Mouse (Mus musculus): ENCODE data around the gene Pls1.

Pls1 gene

DNA sequence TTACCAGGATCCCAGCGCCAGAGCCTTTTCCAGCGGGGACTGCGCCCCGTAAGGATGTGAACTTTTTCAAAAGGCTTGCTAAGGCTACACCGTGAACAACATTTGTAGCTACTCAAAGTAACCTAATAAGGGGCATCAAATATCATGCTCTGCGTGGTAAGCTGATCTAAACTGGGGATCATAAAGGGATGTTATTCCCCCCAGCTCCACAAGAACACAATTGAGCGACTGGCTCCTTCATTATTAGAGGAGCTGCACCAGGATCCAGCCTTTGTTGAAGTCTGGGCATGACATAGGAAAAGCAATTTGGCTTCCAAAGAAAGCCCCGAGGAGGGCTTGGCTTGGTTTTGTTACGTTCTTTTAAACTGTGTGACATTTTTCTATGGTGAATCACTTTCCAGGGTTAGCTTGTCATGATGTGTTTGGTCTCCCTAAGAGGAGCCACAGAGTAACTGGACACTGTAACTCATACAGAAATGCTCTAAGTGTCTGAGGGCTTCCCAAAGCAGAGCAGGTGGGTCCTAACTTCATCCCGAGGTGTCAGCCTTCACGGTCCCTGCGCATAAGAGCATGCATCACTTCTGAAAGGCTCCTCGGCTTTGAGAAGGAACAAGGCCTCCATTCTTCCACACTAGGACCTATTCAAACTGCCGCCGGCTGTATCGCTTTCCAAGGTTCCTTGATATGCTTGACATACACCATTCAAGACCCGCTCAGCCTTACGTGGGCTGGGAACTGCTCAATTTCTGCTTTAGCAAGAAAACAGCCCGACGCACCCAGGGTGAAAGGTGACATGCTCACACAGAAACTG lies 31.2 kb downstream of the Pls1 start:
- in situ Hi-C loops (cut with MboI; ENCODE audit: low pct_unique_long_range_greater_than_20kb in 1 of 2, low sequenced_read_pairs in 2 of 2, unreplicated experiment in 1 of 2): no loop called here

DNA sequence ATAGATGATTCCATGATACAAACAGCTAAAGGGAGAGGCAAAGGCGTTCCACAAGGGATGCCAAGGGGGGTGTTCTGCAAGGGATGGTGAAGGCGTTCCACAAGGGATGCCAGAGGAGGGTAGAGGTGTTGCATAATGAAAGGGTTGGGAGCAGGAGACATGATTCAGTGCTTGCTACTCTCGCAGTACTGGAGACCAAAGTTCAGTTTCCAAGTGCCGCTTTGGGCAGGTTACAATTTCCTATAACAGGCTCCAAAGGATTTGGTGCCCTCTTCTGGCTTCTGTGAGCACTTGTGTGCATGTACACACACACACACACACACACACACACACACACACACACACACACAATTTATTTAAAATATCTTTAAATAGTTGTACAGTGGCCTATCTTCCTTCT lies 33.3 kb downstream of the Pls1 start:
- in situ Hi-C loops (cut with MboI; ENCODE audit: low pct_unique_long_range_greater_than_20kb in 1 of 2, low sequenced_read_pairs in 2 of 2, unreplicated experiment in 1 of 2): no loop called here

DNA sequence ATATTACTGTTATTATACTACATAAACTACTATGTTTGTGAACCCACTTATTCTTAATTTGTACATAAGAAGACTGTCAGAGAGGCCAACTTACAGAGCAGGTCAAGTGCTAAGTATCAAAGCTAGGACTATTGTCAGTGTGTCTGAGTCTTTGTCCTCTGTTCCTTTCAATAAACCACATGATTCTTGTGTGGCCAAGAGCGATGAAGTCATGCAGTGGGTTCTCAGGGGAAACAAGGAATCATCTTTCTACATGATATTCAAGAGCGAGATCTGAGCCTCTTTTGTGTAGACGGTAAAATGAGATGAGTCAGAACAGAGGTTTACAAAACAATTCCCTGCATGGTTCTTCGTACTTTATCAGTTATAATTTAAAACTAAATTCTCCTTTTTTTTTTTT lies 35.5 kb downstream of the Pls1 start:
- in situ Hi-C loops (cut with MboI; ENCODE audit: low pct_unique_long_range_greater_than_20kb in 1 of 2, low sequenced_read_pairs in 2 of 2, unreplicated experiment in 1 of 2): no loop called here

DNA sequence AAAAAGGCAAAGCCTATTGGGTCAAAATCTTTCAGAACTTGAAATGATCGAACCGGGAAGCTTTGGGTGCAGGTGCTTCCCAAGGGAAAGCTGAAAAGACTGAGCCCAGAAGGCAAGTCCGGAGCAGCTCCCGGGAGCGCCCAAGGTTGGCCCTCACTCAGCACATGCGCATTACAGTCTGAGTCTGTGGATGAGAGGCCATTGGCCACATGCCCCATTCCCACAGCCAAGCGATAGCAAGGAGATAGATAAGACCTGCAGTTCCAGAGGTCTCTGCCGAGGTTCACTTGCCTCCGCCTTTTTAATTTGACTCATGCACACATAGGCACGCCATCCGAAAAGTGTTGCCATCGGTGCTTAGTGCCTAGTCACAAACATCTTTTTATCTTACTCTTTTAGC lies 39.7 kb downstream of the Pls1 start:
- in situ Hi-C loops (cut with MboI; ENCODE audit: low pct_unique_long_range_greater_than_20kb in 1 of 2, low sequenced_read_pairs in 2 of 2, unreplicated experiment in 1 of 2): no loop called here

DNA sequence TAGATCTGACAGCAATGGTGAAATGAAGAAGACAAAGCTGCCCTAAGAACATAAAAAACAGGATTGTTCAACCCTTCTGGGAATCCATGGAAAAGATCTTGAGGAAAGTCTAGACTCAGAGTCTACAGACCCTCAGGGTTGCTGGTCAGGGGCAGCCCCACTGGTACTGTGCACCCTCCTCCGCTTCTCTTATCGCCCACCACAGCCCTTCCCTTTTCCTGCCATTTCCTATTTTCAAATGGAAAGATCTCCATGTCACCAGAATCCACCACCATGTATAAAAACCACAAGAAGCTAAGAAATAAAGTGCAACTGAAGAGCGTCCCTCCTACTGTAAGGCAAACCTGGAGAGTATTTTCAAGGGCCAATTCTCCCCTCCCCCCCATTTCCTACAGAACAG lies 41.3 kb downstream of the Pls1 start:
- in situ Hi-C loops (cut with MboI; ENCODE audit: low pct_unique_long_range_greater_than_20kb in 1 of 2, low sequenced_read_pairs in 2 of 2, unreplicated experiment in 1 of 2): no loop called here

DNA sequence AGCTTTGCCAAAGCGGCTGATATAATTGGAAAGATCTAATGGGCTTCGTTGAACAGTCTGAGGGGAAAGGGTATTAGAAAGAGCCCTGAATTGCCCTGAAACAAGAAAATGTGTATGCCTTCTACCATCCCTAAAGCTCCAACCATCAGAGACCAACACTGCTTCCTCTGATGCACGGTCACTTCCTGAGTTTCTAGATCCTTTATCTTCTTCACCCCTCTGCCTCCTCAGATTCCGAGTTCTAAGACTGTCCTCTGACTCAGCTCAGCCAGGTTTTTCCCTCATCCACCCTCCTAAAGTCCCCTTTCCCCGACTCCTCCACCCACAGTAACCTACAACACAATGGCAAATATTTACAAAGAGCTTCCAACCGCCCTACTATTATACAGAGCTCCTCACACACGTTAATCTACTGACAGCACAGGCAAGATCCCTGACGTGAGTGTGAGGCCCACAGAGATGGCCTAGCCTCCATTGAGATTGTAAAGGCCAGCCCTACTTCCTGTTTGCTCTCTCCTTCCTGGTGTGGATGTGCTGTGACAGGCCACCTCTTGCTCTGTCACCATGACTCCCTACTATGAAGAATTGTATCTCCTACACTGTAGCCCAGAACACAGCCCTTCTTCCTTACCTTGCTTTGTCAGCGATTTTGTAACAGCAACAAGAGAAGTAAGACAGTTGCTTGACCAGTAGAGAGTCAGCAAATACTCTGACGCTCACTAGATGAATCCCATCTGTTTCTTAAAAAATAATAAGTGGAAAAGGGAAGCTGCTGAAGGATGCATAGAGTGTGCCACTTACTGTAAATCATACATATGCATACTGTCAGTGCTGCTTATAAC lies 43.3 kb downstream of the Pls1 start:
- in situ Hi-C loops (cut with MboI; ENCODE audit: low pct_unique_long_range_greater_than_20kb in 1 of 2, low sequenced_read_pairs in 2 of 2, unreplicated experiment in 1 of 2): no loop called here

DNA sequence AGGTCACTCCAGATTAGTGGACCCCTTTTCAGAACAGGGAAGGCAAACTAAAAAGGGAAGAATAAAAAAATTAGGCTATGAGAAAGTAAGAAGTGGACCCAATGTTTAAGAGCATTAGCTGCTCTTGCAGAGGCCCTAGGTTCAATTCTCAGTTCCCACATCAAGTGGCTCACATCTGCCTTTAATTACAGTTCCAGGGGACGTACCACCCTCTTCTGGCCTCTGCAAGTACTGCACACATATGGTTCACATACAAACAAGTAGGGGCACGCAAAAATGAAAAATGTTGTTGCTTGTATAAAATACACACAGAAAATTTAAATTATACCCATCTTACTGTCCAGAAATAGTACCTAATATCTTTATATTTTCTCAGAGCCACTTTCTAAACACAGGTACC lies 48.8 kb downstream of the Pls1 start:
- in situ Hi-C loops (cut with MboI; ENCODE audit: low pct_unique_long_range_greater_than_20kb in 1 of 2, low sequenced_read_pairs in 2 of 2, unreplicated experiment in 1 of 2): no loop called here

DNA sequence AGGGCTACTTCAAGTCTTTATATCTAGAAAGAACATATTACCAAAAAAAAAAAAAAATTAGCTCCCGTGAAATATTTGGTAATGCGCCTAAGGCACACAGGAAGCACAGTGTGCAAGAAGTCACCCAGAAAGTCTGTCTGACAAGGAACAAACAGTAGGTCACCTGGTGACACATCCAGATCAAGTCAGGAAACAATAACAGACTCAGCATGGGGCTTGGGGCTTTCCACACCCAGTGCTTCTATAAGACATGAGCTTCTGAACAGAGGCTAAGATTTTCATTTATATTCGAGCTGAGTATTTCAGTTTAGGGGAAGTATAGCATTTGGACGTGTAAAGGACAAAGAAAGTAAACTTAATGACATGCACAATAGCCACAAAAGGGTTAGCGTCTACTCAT lies 49.3 kb downstream of the Pls1 start:
- in situ Hi-C loops (cut with MboI; ENCODE audit: low pct_unique_long_range_greater_than_20kb in 1 of 2, low sequenced_read_pairs in 2 of 2, unreplicated experiment in 1 of 2): no loop called here

DNA sequence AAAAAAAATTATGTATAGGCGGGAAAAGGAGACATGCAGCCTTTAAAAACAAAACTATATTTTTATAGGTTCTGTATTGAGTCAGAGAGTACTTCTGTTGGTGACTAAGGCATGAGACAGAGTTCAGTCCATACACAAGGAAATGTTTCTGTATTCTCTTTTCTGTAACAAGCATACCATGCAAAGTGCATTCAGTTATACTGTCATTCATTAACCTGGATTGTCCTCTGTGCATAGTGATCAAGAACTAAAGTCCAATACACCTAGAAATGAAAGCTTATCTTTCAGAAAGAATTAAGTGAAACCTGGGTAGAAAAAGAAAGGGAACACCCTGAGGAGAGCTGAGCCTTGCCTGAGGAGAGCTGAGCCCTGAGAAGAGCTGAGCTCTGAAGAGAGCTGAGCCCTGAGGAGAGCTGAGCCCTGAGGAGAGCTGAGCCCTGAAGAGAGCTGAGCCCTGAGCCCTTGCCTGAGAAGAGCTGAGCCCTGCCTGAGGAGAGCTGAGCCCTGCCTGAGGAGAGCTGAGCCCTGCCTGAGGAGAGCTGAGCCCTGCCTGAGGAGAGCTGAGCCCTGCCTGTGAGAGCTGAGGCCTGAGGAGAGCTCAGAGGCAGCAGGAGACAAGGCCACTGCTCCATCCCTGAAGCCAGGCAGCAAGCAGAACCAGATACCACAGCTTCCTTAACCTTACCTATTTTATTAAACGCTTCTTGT lies 49.9 kb downstream of the Pls1 start:
- in situ Hi-C loops (cut with MboI; ENCODE audit: low pct_unique_long_range_greater_than_20kb in 1 of 2, low sequenced_read_pairs in 2 of 2, unreplicated experiment in 1 of 2): no loop called here

DNA sequence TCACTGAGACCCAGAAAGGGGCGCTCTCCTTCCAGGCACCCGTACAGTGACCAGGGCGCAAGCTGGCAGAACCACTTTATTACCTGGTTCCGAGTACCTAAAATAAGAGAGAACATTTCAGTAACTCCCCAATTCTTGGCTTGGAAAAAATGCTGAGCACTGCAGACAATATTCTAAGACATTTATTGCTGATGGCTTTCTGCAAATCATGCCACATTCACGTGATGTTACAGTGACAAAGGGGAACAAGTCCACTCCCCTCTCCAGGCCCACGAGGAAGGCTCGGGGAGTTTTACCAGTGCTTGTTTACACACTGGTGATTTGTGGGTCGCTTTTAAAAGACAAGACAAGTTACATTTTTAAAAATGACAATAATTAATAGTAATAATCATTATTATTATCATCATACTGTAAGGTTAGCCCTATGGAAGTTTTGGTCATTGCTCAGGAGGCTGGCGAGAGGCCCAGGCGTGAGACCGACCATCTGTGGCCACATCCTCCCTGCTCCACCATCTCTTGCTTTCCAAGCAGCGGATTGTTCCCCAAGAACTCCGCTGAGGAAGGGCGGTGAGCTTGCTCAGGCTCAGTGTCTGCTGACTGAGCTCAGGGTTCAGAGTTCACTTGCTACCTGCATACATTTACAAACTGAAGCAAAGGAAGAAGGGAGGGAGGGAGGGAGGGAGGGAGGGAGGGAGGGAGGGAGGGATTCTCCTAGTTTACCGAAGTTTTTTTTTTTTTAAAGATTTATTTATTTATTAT lies 50.9 kb downstream of the Pls1 start:
- in situ Hi-C loops (cut with MboI; ENCODE audit: low pct_unique_long_range_greater_than_20kb in 1 of 2, low sequenced_read_pairs in 2 of 2, unreplicated experiment in 1 of 2): no loop called here

DNA sequence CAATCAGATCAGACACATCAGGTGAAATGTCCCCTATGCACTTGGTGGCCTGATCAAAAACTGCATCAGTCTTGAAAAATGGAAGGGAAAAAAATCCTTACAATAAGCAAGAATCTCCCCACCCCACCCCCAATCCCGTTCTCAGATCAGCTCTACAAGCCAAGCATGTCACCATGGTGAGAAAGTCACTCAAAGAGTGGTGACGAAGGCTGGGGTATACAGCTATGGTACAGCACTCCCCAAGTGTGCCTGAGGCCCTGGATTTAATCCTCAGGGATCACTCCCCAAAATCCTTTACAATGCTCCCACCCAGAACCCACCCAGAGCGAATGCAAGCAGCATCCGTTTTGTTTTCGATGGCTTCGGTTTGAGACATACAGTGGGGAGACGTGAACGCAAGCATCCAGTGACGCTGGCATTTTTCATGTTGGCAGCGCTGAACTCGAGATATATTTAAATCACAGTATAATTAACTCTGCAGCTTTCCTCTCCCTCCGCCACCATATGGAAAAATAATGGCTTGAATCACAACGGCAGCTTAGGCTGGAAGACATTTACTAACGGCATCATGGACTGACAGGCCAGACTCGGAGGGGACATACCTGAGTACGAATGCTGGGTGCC lies 60.1 kb downstream of the Pls1 start:
- in situ Hi-C loops (cut with MboI; ENCODE audit: low pct_unique_long_range_greater_than_20kb in 1 of 2, low sequenced_read_pairs in 2 of 2, unreplicated experiment in 1 of 2): no loop called here

DNA sequence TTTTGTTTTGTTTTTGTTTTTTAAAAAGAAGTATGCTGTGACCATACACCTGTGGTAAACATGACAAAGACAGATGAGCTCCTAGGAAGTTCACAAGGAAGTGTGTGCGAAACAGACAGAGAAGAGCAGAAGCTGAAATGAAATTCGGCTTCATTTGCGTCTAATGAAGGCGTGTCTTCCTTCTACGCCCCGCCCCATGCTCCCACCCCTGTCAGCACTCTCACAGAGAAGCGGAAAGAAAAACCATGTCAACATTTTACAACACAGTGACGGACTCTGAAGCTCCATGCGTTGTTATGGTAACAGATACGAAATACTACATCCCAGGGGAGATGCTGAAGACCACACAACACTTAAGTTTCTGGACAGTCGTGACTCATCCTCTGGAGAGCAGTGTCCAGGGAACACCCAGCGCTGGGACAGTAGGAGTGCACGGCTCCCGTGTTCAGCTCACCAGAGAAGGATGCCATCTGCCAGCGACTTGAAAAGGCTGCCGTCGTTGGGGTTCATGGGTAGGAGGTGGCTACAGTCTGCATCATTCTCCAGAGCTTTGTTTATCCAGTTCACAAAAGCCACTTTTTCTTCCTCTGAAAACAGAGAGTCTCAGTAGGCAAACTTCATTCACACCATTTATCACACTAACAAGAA lies 61.3 kb downstream of the Pls1 start:
- in situ Hi-C loops (cut with MboI; ENCODE audit: low pct_unique_long_range_greater_than_20kb in 1 of 2, low sequenced_read_pairs in 2 of 2, unreplicated experiment in 1 of 2): no loop called here

DNA sequence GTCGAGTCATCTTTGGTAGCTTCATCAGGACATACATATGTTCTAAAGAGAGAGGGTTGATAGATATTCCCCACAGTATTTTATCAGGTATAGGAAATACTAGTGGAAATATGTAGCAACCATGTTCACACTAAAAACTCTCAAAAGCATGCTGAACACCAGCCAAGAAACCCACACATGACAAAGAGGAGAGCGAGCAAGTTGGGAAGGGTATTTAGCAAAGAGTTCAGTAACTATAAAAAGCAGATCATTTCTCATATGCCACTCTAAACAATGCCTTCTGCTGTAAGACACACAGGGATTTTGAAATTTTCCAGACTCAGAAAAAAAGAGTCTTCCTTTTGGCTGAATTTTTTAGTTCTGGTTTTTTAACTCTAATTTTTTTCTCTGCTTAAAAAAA lies 73.4 kb downstream of the Pls1 start:
- in situ Hi-C loops (cut with MboI; ENCODE audit: low pct_unique_long_range_greater_than_20kb in 1 of 2, low sequenced_read_pairs in 2 of 2, unreplicated experiment in 1 of 2): no loop called here

DNA sequence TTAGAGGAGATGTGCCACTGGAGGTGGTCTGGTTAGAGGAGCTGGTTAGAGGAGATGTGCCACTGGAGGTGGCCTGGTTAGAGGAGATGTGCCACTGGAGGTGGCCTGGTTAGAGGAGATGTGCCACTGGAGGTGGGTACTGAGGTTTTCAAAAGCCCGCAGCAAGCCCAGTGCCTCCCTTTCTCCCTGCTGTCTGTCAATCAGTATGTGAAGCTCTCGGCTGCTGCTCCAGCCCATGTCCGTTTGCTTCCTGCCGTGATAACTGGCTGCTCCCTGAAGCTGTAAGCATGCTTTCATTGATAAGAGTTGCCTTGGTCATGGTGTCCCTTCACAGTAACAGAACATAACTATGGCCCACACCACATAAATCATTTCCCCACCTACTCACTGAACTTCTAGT lies 81.9 kb downstream of the Pls1 start:
- in situ Hi-C loops (cut with MboI; ENCODE audit: low pct_unique_long_range_greater_than_20kb in 1 of 2, low sequenced_read_pairs in 2 of 2, unreplicated experiment in 1 of 2): no loop called here

DNA sequence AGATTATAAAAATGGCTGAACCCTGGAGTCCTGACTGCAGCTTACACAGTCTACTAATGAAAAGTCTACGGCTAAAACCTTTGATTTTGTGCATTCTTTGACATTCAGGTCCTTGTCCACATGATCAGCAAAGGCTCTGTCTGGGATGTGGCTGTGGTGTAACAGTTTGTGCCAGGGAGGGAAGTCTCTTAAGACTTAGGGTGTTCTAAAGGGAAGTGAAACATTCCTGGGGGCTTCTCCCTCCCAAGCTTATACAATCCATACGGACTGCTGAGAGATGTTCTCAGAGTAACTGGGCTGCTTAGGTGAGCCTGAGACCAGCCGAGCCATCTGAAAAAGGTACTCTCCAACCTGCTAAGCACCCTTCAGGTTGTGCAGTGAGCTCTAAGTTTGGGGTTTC lies 82.9 kb downstream of the Pls1 start:
- in situ Hi-C loops (cut with MboI; ENCODE audit: low pct_unique_long_range_greater_than_20kb in 1 of 2, low sequenced_read_pairs in 2 of 2, unreplicated experiment in 1 of 2): no loop called here

DNA sequence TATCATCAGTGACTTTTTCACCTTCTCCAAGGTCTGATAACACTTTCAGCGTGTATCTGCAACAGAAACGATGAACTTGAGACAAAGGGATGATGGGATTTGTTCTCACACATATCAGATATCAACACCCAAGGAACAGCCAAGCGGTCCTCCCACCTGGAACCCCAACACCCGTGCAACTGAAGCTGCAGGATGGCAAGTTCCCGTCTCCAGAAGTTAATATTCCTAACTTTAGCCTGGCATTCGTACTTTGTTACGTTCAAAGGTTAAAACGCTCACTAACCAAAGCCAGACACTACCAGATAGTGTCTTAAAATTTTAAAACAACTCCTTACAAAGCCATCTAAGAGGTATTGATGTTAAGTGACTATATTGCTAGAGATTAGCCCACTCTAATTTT lies 83.7 kb downstream of the Pls1 start:
- in situ Hi-C loops (cut with MboI; ENCODE audit: low pct_unique_long_range_greater_than_20kb in 1 of 2, low sequenced_read_pairs in 2 of 2, unreplicated experiment in 1 of 2): no loop called here

DNA sequence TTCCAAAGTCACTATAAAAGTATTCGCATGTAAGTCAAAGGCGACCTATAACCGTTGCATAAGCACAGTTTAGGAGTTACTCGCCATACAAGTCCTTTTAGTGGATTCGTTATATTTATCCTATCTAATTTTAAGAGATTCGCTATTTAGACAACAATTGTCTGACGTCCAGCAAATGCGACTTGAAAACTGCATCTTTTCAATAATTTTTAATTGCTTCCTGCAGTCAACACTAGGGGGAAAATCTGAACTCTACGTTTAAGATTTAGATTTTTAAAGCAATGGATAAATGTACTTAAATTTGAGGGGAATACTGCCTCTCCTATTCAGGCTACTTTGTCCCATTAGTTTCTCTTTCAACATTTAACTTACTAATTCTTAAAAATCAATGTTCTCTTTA lies 94.4 kb downstream of the Pls1 start:
- in situ Hi-C loops (cut with MboI; ENCODE audit: low pct_unique_long_range_greater_than_20kb in 1 of 2, low sequenced_read_pairs in 2 of 2, unreplicated experiment in 1 of 2): no loop called here

DNA sequence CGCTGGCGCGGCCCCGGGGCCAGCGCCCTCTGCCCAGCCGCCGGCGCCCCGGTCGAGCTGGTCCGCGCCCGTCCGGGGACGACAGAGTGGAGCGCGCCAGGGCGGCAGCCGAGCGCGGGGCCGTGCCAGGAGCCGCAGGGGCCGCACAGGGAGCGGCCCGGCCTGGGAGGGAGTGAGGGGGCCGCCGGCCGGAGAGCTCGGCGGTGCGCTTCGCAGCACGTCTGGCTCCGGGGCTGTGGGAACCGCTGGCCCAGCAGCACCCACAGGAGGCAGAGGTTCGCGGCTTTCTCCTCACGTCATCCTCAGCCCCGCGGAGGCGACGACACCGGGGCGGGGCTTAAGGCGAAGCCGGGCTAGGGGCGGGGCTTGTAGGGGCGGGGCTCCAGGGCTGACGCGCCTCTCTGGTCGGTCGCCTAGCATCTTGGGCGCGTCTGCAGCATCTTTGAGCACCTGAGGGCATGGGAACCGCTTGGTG lies 95.0 kb downstream of the Pls1 start, which contains the start of gene Trpc1:
Gene Trpc1, minus strand, starts transcription at position 339 of the 475 bp plus-strand sequence.
- in situ Hi-C loops (cut with MboI; ENCODE audit: low pct_unique_long_range_greater_than_20kb in 1 of 2, low sequenced_read_pairs in 2 of 2, unreplicated experiment in 1 of 2): no loop called here
